Mouse (Mus musculus): ENCODE data around the gene Galnt12.

- TF ChIP-seq POLR2A (IDR thresholded peaks at IDR 0.05; ENCODE audit: insufficient read depth, low read depth, low read length) = no peak
- no peak for TF ChIP-seq CTCF (IDR thresholded peaks at IDR 0.05)
Observed at GRCm38 (mm10) chr4:47161756-47162587, 70.3 kb downstream of the Galnt12 start.
